ENCODE assay signal across 15 mouse cellular contexts in the genomic region with DNA sequence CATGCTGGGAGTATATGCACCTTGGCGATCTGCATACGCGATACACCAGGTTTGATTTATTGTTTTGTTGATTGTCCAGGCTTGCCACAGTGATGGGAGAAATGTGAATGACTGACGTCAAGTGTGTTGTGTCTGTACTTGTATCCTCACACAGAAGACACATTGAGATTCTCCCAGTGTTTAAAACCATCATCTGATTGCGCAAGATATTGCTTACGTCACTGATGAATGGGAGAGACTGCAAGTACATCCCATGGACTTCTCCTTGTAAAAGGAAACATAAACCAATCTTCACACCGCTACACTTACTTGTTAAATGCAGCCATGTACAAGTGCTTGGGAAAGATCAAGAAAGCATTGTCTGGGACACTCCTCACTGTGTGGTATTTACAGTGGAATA.
"Had no signal": no experiment of that assay in that cellular context is flagged by ENCODE, and none has a peak within 500 bp of the region (broad histone marks: within the 10 kb centered on the region; RNA-seq: fewer than 3 reads in every experiment).

No protein-coding gene starts in this region.

- H3K9me3 ChIP-seq: midbrain, embryonic 12.5 days; midbrain, embryonic 15.5 days; stomach, embryonic 15.5 days had no signal

- H3K36me3 ChIP-seq: midbrain, embryonic 12.5 days; midbrain, embryonic 15.5 days; stomach, embryonic 15.5 days had no signal

- H3K27me3 ChIP-seq: midbrain, embryonic 15.5 days; stomach, embryonic 15.5 days had no signal

- H3K4me2 ChIP-seq: liver, embryonic 11.5 days; lung, embryonic 14.5 days; midbrain, embryonic 12.5 days; midbrain, embryonic 15.5 days; stomach, embryonic 15.5 days had no signal

- H3K27ac ChIP-seq: liver, embryonic 14.5 days; macrophage; midbrain, embryonic 12.5 days; midbrain, embryonic 15.5 days; stomach, embryonic 15.5 days had no signal

- ATAC-seq: liver, postnatal 0 days; lung, postnatal 0 days; midbrain, embryonic 15.5 days had no signal

- DNase-seq: kidney, adult 9 months; kidney, postnatal 14 days; kidney, postnatal 4 days; left cerebral cortex, postnatal 4 days; liver, postnatal 0 days; lung, embryonic 14.5 days; right cerebral cortex, postnatal 4 days; thymus, postnatal 25 days had no signal

- H3K9ac ChIP-seq: liver, embryonic 14.5 days; liver, postnatal 0 days; lung, embryonic 14.5 days; midbrain, embryonic 12.5 days; midbrain, embryonic 15.5 days; stomach, embryonic 15.5 days had no signal

- H3K4me3 ChIP-seq: midbrain, embryonic 12.5 days; midbrain, embryonic 15.5 days; stomach, embryonic 15.5 days had no signal

- H3K4me1 ChIP-seq: stomach, embryonic 15.5 days had no signal
